Mouse (Mus musculus) megakaryocyte, embryonic 14.5 days (primary cell): Measurements from ENCODE around the gene Mrps21. TPM values are rescaled to one million over a fixed set of nuclear protein-coding genes. Genes with fewer than 3 reads are reported as not detected.

Experiments
- H3K27me3 ChIP-seq: replicated peaks from 2 replicates; pipeline ENCODE3; 2012; ENCODE audit warnings: inconsistent platforms
- H3K36me3 ChIP-seq: replicated peaks from 2 replicates; pipeline ENCODE3; 2012; ENCODE audit warnings: low read length, inconsistent platforms, mixed read lengths
- H3K4me1 ChIP-seq: 2 replicates; pipeline ENCODE4 v1.6.1; 2012; ENCODE audit warnings: inconsistent platforms
- H3K4me3 ChIP-seq: replicated peaks from 2 replicates; pipeline ENCODE3; 2012; ENCODE audit warnings: moderate library complexity, mild to moderate bottlenecking, inconsistent platforms
- H3K9me3 ChIP-seq: 2 replicates; pipeline ENCODE4 v1.6.1; 2012; ENCODE audit warnings: inconsistent platforms
- FLI1 ChIP-seq: IDR thresholded peaks from 2 replicates; pipeline ENCODE4 v1.6.1; 2012; ENCODE audit warnings: low read length, inconsistent platforms, mixed read lengths
- GATA1 ChIP-seq: IDR thresholded peaks from 3 replicates; pipeline ENCODE4 v1.6.1; 2012; ENCODE audit warnings: mixed read lengths, low read length, inconsistent platforms, borderline replicate concordance
- polyA plus RNA-seq: library from polyadenylated mRNA; stranded (reverse); fragments of >175 nt; gene quantifications from 2 replicates; pipeline ENCODE4 v1.2.3, GENCODE M21; 2012; ENCODE audit warnings: low replicate concordance; ENCODE audit not compliant: insufficient read depth

Gene Mrps21
- polyA plus RNA-seq, 1 experiment: 191 TPM

- TF ChIP-seq GATA1: no peak
- TF ChIP-seq FLI1: no peak
- no peaks in the 10 kb centered on the region for H3K9me3 ChIP-seq
- H3K4me1 ChIP-seq: peaks cover 29% of the 10 kb centered on the region
- H3K36me3 ChIP-seq: peaks cover 7% of the 10 kb centered on the region
- no peaks in the 10 kb centered on the region for H3K27me3 ChIP-seq
- peak overlapping the region; percentile 98 for H3K4me3 ChIP-seq
Measured at GRCm38 (mm10) chr3:95819351-95819985, 51.9 kb downstream of the Mrps21 start.

- Histone ChIP-seq H3K9me3 (no peaks in the 10 kb centered on the region), H3K36me3 (peaks cover 10% of the 10 kb centered on the region), H3K27me3 (no peaks in the 10 kb centered on the region), H3K4me3 (peak within 1 kb of the TSS; percentile 98), H3K4me1 (peaks cover 29% of the 10 kb centered on the region)
- TF ChIP-seq FLI1 (no peak), GATA1 (no peak)
Measured at GRCm38 (mm10) chr3:95818571-95819288, 52.6 kb downstream of the Mrps21 start, which contains the start of gene Rprd2. Gene Rprd2, minus strand, starts transcription at chr3:95818863.

- Histone ChIP-seq H3K4me3 (peak overlapping the region; percentile 98), H3K4me1 (peaks cover 34% of the 10 kb centered on the region), H3K36me3 (peaks cover 15% of the 10 kb centered on the region), H3K9me3 (no peaks in the 10 kb centered on the region), H3K27me3 (no peaks in the 10 kb centered on the region)
- TF ChIP-seq FLI1: no peak
- no peak for TF ChIP-seq GATA1
Measured at GRCm38 (mm10) chr3:95818026-95818511, 53.2 kb downstream of the Mrps21 start.

GRCm38 (mm10) chr3:95816681-95817080 lies 54.6 kb downstream of the Mrps21 start:
- H3K4me1 ChIP-seq: peaks cover 36% of the 10 kb centered on the region
- H3K4me3 ChIP-seq: peak overlapping the region; percentile 77
- no peaks in the 10 kb centered on the region for H3K27me3 ChIP-seq
- no peaks in the 10 kb centered on the region for H3K9me3 ChIP-seq
- no peak for TF ChIP-seq FLI1
- peaks cover 25% of the 10 kb centered on the region for H3K36me3 ChIP-seq

Other genes with a start within 250 kb of the Mrps21 start
- 21.1 and 41.0 TPM in 2 replicates for gene Ensa, start 246.5 kb downstream of the Mrps21 start, polyA plus RNA-seq
- 222 and 245 TPM in 2 replicates for gene Mcl1, start 212.7 kb downstream of the Mrps21 start, polyA plus RNA-seq
- 0.83 TPM in 1 of 2 replicates, not detected in the other for gene Adamtsl4, start 183.6 kb downstream of the Mrps21 start, polyA plus RNA-seq
- gene Ecm1, start 131.9 kb downstream of the Mrps21 start, polyA plus RNA-seq: 274 and 549 TPM in 2 replicates
- gene Tars2, start 111.3 kb downstream of the Mrps21 start, polyA plus RNA-seq: 22.7 and 22.9 TPM in 2 replicates
- 3.0 and 3.4 TPM in 2 replicates for gene Rprd2, start 52.7 kb downstream of the Mrps21 start, polyA plus RNA-seq
- 1.9 and 6.5 TPM in 2 replicates for gene Prpf3, start 15.6 kb downstream of the Mrps21 start, polyA plus RNA-seq
- gene Ciart, start 10.7 kb upstream of the Mrps21 start, polyA plus RNA-seq: 10.4 and 16.9 TPM in 2 replicates
- gene BC028528, start 20.5 kb upstream of the Mrps21 start, polyA plus RNA-seq: 0.30 TPM in 1 of 2 replicates, not detected in the other
- 39.8 and 61.7 TPM in 2 replicates for gene Aph1a, start 22.4 kb upstream of the Mrps21 start, polyA plus RNA-seq
- gene Car14, start 33.2 kb upstream of the Mrps21 start, polyA plus RNA-seq: not detected in 2 replicates
- 3.7 and 183 TPM in 2 replicates for gene Anp32e, start 57.7 kb upstream of the Mrps21 start, polyA plus RNA-seq
- gene Plekho1, start 124.5 kb upstream of the Mrps21 start, polyA plus RNA-seq: 556 and 663 TPM in 2 replicates
- gene Vps45, start 186.9 kb upstream of the Mrps21 start, polyA plus RNA-seq: 19.1 and 19.4 TPM in 2 replicates
- 9.2 and 12.9 TPM in 2 replicates for gene Otud7b, start 233.0 kb upstream of the Mrps21 start, polyA plus RNA-seq